Mouse (Mus musculus): ENCODE measurements around the gene Pigz. TPM values are rescaled to one million over a fixed set of nuclear protein-coding genes. Genes with fewer than 3 reads are reported as not detected.
"Not testable (repeated sequence)": the region's sequence is repeated elsewhere in the genome, so short reads cannot be mapped to it uniquely, and the experiment has no call there.

Pigz gene
- polyA plus RNA-seq, 1 experiment from 2014 or later = 0.97 TPM

DNA sequence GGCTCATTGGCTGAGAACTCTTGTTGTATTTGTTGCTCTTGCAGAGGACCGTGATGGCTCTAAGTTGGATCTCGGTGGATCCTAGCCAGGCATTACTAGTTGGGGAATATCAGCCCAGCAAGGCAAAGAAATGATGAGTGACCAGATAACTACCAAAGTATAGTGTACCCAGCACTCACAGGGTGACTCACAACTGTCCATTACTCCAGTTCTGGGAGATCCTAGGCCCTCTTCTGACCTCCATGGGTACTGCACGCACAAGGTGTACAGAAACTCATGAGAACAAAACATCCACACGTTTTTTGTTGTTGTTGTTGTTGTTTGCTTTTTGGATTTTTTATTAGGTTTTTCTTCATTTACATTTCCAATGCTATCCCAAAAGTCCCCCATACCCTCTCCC, 2.9 kb downstream of the Pigz start:
- peaks cover 14% of the 10 kb centered on the region for H3K4me1 ChIP-seq (ENCODE audit: control insufficient read depth, insufficient read depth, low read length)
- no peak overlapping the region for H3K4me3 ChIP-seq (ENCODE audit: low read length)
- H3K9ac ChIP-seq (ENCODE audit: low read depth, low read length) = no peak overlapping the region
- no peak for ATAC-seq (ENCODE audit: low FRiP score, low TSS enrichment)
- H3K9me3 ChIP-seq (ENCODE audit: control insufficient read depth, low read length) = no peaks in the 10 kb centered on the region
- H3K27me3 ChIP-seq (ENCODE audit: control insufficient read depth, insufficient read depth, low read length) = peaks cover 34% of the 10 kb centered on the region
- H3K27ac ChIP-seq (ENCODE audit: low read depth, low read length) = no peak overlapping the region
- no peak overlapping the region for H3K4me2 ChIP-seq (replicated peaks; ENCODE audit: low read depth, low read length)
- WGBS = 81% methylated on average over 4 of the region's 4 CpGs
- no peaks in the 10 kb centered on the region for H3K36me3 ChIP-seq (ENCODE audit: control insufficient read depth, insufficient read depth, low read length)

GRCm38 (mm10) chr16:31938856-31939255, 5.2 kb downstream of the Pigz start:
- peaks cover 27% of the 10 kb centered on the region for H3K27me3 ChIP-seq (ENCODE audit: control insufficient read depth, insufficient read depth, low read length)
- no peak overlapping the region for H3K27ac ChIP-seq (ENCODE audit: low read depth, low read length)
- no peak overlapping the region for H3K4me3 ChIP-seq (ENCODE audit: low read length)
- no peak overlapping the region for H3K9ac ChIP-seq (ENCODE audit: low read depth, low read length)
- no peak for ATAC-seq (ENCODE audit: low FRiP score, low TSS enrichment)
- peaks cover 11% of the 10 kb centered on the region for H3K4me1 ChIP-seq (ENCODE audit: control insufficient read depth, insufficient read depth, low read length)
- no peak overlapping the region for H3K4me2 ChIP-seq (replicated peaks; ENCODE audit: low read depth, low read length)
- no peaks in the 10 kb centered on the region for H3K9me3 ChIP-seq (ENCODE audit: control insufficient read depth, low read length)
- H3K36me3 ChIP-seq (ENCODE audit: control insufficient read depth, insufficient read depth, low read length) = no peaks in the 10 kb centered on the region
- WGBS = 74% methylated on average over 6 of the region's 6 CpGs

GRCm38 (mm10) chr16:31940586-31940985, 6.9 kb downstream of the Pigz start:
- no peak overlapping the region for H3K4me3 ChIP-seq (ENCODE audit: low read length)
- no peak for ATAC-seq (ENCODE audit: low FRiP score, low TSS enrichment)
- no peak overlapping the region for H3K27ac ChIP-seq (ENCODE audit: low read depth, low read length)
- H3K9me3 ChIP-seq (ENCODE audit: control insufficient read depth, low read length) = no peaks in the 10 kb centered on the region
- H3K4me1 ChIP-seq (ENCODE audit: control insufficient read depth, insufficient read depth, low read length) = no peaks in the 10 kb centered on the region
- WGBS = 68% methylated on average over 2 of the region's 2 CpGs
- no peaks in the 10 kb centered on the region for H3K36me3 ChIP-seq (ENCODE audit: control insufficient read depth, insufficient read depth, low read length)
- peaks cover 11% of the 10 kb centered on the region for H3K27me3 ChIP-seq (ENCODE audit: control insufficient read depth, insufficient read depth, low read length)
- no peak overlapping the region for H3K4me2 ChIP-seq (replicated peaks; ENCODE audit: low read depth, low read length)
- no peak overlapping the region for H3K9ac ChIP-seq (ENCODE audit: low read depth, low read length)

- H3K9ac ChIP-seq (ENCODE audit: low read depth, low read length) = peak overlapping the region; percentile 18; the same call in 1 of the 2 replicates
- no peak overlapping the region for H3K27ac ChIP-seq (ENCODE audit: low read depth, low read length)
- H3K27me3 ChIP-seq (ENCODE audit: control insufficient read depth, insufficient read depth, low read length) = no peaks in the 10 kb centered on the region
- peak; percentile 34 for ATAC-seq (ENCODE audit: low FRiP score, low TSS enrichment)
- no peak overlapping the region for H3K4me3 ChIP-seq (ENCODE audit: low read length)
- 0 out of 2 replicates have a peak, but pooled peaks cover 3% of the 10 kb centered on the region for H3K36me3 ChIP-seq (ENCODE audit: control insufficient read depth, insufficient read depth, low read length)
- 4% methylated on average over 10 of the region's 10 CpGs for WGBS
- no peaks in the 10 kb centered on the region for H3K9me3 ChIP-seq (ENCODE audit: control insufficient read depth, low read length)
- H3K4me1 ChIP-seq (ENCODE audit: control insufficient read depth, insufficient read depth, low read length) = peaks cover 10% of the 10 kb centered on the region; the same call in 1 of the 2 replicates
- no peak overlapping the region for H3K4me2 ChIP-seq (replicated peaks; ENCODE audit: low read depth, low read length)
Observed at GRCm38 (mm10) chr16:31943980-31944379, 10.3 kb downstream of the Pigz start.

GRCm38 (mm10) chr16:31944698-31945255, 11.1 kb downstream of the Pigz start:
- Histone ChIP-seq H3K9me3 (ENCODE audit: control insufficient read depth, low read length) (no peaks in the 10 kb centered on the region), H3K4me1 (ENCODE audit: control insufficient read depth, insufficient read depth, low read length) (peaks cover 16% of the 10 kb centered on the region), H3K4me2 (replicated peaks; ENCODE audit: low read depth, low read length) (no peak overlapping the region), H3K4me3 (ENCODE audit: low read length) (no peak overlapping the region), H3K36me3 (ENCODE audit: control insufficient read depth, insufficient read depth, low read length) (0 out of 2 replicates have a peak, but pooled peaks cover 3% of the 10 kb centered on the region), H3K9ac (ENCODE audit: low read depth, low read length) (no peak overlapping the region), H3K27me3 (ENCODE audit: control insufficient read depth, insufficient read depth, low read length) (no peaks in the 10 kb centered on the region), H3K27ac (ENCODE audit: low read depth, low read length) (no peak overlapping the region)
- 91% methylated on average over 12 of the region's 12 CpGs for WGBS
- no peak for ATAC-seq (ENCODE audit: low FRiP score, low TSS enrichment)

GRCm38 (mm10) chr16:31945372-31945771, 11.7 kb downstream of the Pigz start:
- 88% methylated on average over 6 of the region's 6 CpGs for WGBS
- no peaks in the 10 kb centered on the region for H3K27me3 ChIP-seq (ENCODE audit: control insufficient read depth, insufficient read depth, low read length)
- no peak overlapping the region for H3K9ac ChIP-seq (ENCODE audit: low read depth, low read length)
- no peak overlapping the region for H3K4me2 ChIP-seq (replicated peaks; ENCODE audit: low read depth, low read length)
- 0 out of 2 replicates have a peak, but pooled peaks cover 3% of the 10 kb centered on the region for H3K36me3 ChIP-seq (ENCODE audit: control insufficient read depth, insufficient read depth, low read length)
- no peaks in the 10 kb centered on the region for H3K9me3 ChIP-seq (ENCODE audit: control insufficient read depth, low read length)
- H3K27ac ChIP-seq (ENCODE audit: low read depth, low read length) = no peak overlapping the region
- no peak for ATAC-seq (ENCODE audit: low FRiP score, low TSS enrichment)
- H3K4me1 ChIP-seq (ENCODE audit: control insufficient read depth, insufficient read depth, low read length) = peaks cover 16% of the 10 kb centered on the region
- H3K4me3 ChIP-seq (ENCODE audit: low read length) = no peak overlapping the region

DNA sequence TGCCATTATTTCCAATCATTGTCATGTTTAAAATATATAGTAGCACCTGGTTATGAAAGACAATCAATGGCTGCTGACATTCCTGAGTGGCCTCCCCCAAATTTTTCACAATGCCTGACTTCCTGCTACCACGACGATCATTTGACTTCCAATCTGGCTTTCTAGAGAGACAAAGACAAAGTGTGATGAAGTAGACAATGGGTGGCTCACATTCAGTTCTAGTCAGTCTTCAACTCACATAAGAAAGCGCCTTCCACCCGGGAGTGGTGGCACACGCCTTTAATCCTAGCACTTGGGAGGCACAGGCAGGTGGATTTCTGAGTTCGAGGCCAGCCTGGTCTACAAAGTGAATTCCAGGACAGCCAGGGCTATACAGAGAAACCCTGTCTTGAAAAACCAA, 12.3 kb downstream of the Pigz start:
- H3K27me3 ChIP-seq (ENCODE audit: control insufficient read depth, insufficient read depth, low read length); H3K4me3 ChIP-seq (ENCODE audit: low read length); H3K36me3 ChIP-seq (ENCODE audit: control insufficient read depth, insufficient read depth, low read length); H3K27ac ChIP-seq (ENCODE audit: low read depth, low read length); H3K9me3 ChIP-seq (ENCODE audit: control insufficient read depth, low read length); H3K9ac ChIP-seq (ENCODE audit: low read depth, low read length); H3K4me2 ChIP-seq (replicated peaks; ENCODE audit: low read depth, low read length); ATAC-seq (ENCODE audit: low FRiP score, low TSS enrichment): not testable (repeated sequence)
- peaks cover 16% of the 10 kb centered on the region for H3K4me1 ChIP-seq (ENCODE audit: control insufficient read depth, insufficient read depth, low read length)
- WGBS = 85% methylated on average over 6 of the region's 6 CpGs

DNA sequence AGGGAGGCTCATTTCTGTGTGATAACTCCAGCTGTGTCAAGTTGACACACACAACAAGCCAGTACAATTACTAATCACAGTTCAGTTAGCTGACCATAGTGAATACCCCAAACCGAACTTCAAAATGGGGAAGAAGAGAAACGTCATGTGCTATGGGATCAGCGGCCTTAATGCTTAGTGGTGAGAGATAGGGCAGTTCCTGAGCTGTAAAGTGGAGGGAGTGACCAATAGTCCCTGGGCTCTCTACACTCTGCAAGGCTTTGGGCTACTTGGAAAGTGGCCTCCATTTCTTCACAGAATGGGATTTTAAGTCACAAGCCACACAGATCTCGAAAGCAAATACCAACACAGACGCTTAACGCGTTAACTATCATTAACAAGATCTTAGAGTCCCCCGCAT, 13.7 kb downstream of the Pigz start:
- ATAC-seq (ENCODE audit: low FRiP score, low TSS enrichment) = no peak
- Histone ChIP-seq H3K27ac (ENCODE audit: low read depth, low read length) (no peak overlapping the region), H3K27me3 (ENCODE audit: control insufficient read depth, insufficient read depth, low read length) (no peaks in the 10 kb centered on the region), H3K9me3 (ENCODE audit: control insufficient read depth, low read length) (no peaks in the 10 kb centered on the region), H3K4me1 (ENCODE audit: control insufficient read depth, insufficient read depth, low read length) (peaks cover 16% of the 10 kb centered on the region), H3K4me2 (replicated peaks; ENCODE audit: low read depth, low read length) (peak overlapping the region; percentile 87), H3K9ac (ENCODE audit: low read depth, low read length) (peak overlapping the region; percentile 94), H3K36me3 (ENCODE audit: control insufficient read depth, insufficient read depth, low read length) (peaks cover 11% of the 10 kb centered on the region; the same call in 1 of the 2 replicates), H3K4me3 (ENCODE audit: low read length) (peak overlapping the region; percentile 74)
- 28% methylated on average over 8 of the region's 8 CpGs for WGBS

GRCm38 (mm10) chr16:31947901-31948316, 14.3 kb downstream of the Pigz start:
- Histone ChIP-seq H3K4me2 (replicated peaks; ENCODE audit: low read depth, low read length) (peak overlapping the region; percentile 87), H3K4me3 (ENCODE audit: low read length) (peak overlapping the region; percentile 74), H3K36me3 (ENCODE audit: control insufficient read depth, insufficient read depth, low read length) (peaks cover 11% of the 10 kb centered on the region; the same call in 1 of the 2 replicates), H3K9me3 (ENCODE audit: control insufficient read depth, low read length) (no peaks in the 10 kb centered on the region), H3K27ac (ENCODE audit: low read depth, low read length) (peak overlapping the region; percentile 85), H3K27me3 (ENCODE audit: control insufficient read depth, insufficient read depth, low read length) (no peaks in the 10 kb centered on the region), H3K4me1 (ENCODE audit: control insufficient read depth, insufficient read depth, low read length) (peaks cover 16% of the 10 kb centered on the region), H3K9ac (ENCODE audit: low read depth, low read length) (peak overlapping the region; percentile 94)
- ATAC-seq (ENCODE audit: low FRiP score, low TSS enrichment) = peak; percentile 76
- 1% methylated on average over 38 of the region's 38 CpGs for WGBS
